ENCODE assay signal across 7 mouse cellular contexts in genomic region chr13:64248161-64248774, GRCm38 (mm10). TPM values are rescaled to one million over a fixed set of nuclear protein-coding genes. Genes with fewer than 3 reads are reported as not detected.
DNase-seq lines count a peak whose midpoint lies in the region; ATAC-seq and TF ChIP-seq lines count a peak whose summit lies in the region.

No protein-coding gene starts in this region.

- peak; percentile 92 for ATAC-seq in G1E (ENCODE audit: extremely low read depth, insufficient number of reproducible peaks, low FRiP score, poor library complexity, severe bottlenecking)
- ATAC-seq in forebrain, embryonic 15.5 days (replicated peaks), result peak; percentile 55
- ATAC-seq in hindbrain, embryonic 13.5 days (ENCODE audit: low FRiP score), result peak; percentile 83
- ATAC-seq in midbrain, postnatal 0 days (ENCODE audit: low FRiP score), result peak; percentile 31; the same call in 1 of the 2 replicates

- no peaks in the 10 kb centered on the region for H3K9me3 ChIP-seq in G1E (replicated peaks)
- H3K9me3 ChIP-seq in forebrain, embryonic 15.5 days, result no peaks in the 10 kb centered on the region
- H3K9me3 ChIP-seq in hindbrain, embryonic 13.5 days, result no peaks in the 10 kb centered on the region
- H3K9me3 ChIP-seq in midbrain, postnatal 0 days (ENCODE audit: low read length), result no peaks in the 10 kb centered on the region

- H3K79me2 ChIP-seq in liver, adult 2 months (ENCODE audit: control insufficient read depth, insufficient read depth, low read length), result peaks cover 2% of the 10 kb centered on the region; the same call in 1 of the 2 replicates

- no peaks in the 10 kb centered on the region for H3K36me3 ChIP-seq in G1E (replicated peaks)
- no peaks in the 10 kb centered on the region for H3K36me3 ChIP-seq in forebrain, embryonic 15.5 days
- no peaks in the 10 kb centered on the region for H3K36me3 ChIP-seq in hindbrain, embryonic 13.5 days
- H3K36me3 ChIP-seq in liver, adult 2 months (ENCODE audit: control insufficient read depth, insufficient read depth, low read length), result peaks cover 12% of the 10 kb centered on the region
- H3K36me3 ChIP-seq in midbrain, postnatal 0 days (ENCODE audit: insufficient read depth, low read length), result no peaks in the 10 kb centered on the region

- peaks cover 25% of the 10 kb centered on the region for H3K4me1 ChIP-seq in G1E (ENCODE audit: insufficient read depth, low read depth, low read length)
- H3K4me1 ChIP-seq in forebrain, embryonic 15.5 days, result peaks cover 7% of the 10 kb centered on the region
- H3K4me1 ChIP-seq in hindbrain, embryonic 13.5 days (replicated peaks), result peaks cover 11% of the 10 kb centered on the region
- H3K4me1 ChIP-seq in liver, adult 2 months (ENCODE audit: control insufficient read depth, insufficient read depth, low read length), result peaks cover 13% of the 10 kb centered on the region
- H3K4me1 ChIP-seq in midbrain, postnatal 0 days (ENCODE audit: insufficient read depth, low read length), result 0 out of 2 replicates have a peak, but pooled peaks cover 3% of the 10 kb centered on the region

- DNase-seq in G1E (ENCODE audit: low spot score), result peak; percentile 58
- DNase-seq in adrenal gland, postnatal 4 days (ENCODE audit: low spot score in 2 of 2), result peak; percentile 23 to 42
- peak; percentile 92 for DNase-seq in liver, adult 2 months (ENCODE audit: extremely low read depth, low read depth, low spot score)
- DNase-seq in midbrain, postnatal 0 days (ENCODE audit: low spot score), result no peak
- peak; percentile 52 to 63 for DNase-seq in thymus, adult 18-20 months

- peak overlapping the region; percentile 73 for H3K4me2 ChIP-seq in forebrain, embryonic 15.5 days (replicated peaks)
- H3K4me2 ChIP-seq in hindbrain, embryonic 13.5 days, result peak overlapping the region; percentile 91
- H3K4me2 ChIP-seq in midbrain, postnatal 0 days (ENCODE audit: low read depth, low read length, poor library complexity, severe bottlenecking), result peak overlapping the region; percentile 58

- peaks cover 6% of the 10 kb centered on the region; the same call in 1 of the 2 replicates for H3K27me3 ChIP-seq in G1E (ENCODE audit: insufficient read depth, low read length)
- no peaks in the 10 kb centered on the region for H3K27me3 ChIP-seq in forebrain, embryonic 15.5 days
- peaks cover 10% of the 10 kb centered on the region; the same call in 1 of the 2 replicates for H3K27me3 ChIP-seq in hindbrain, embryonic 13.5 days
- no peaks in the 10 kb centered on the region for H3K27me3 ChIP-seq in liver, adult 2 months (ENCODE audit: control insufficient read depth, insufficient read depth, low read length)
- 0 out of 2 replicates have a peak, but pooled peaks cover 5% of the 10 kb centered on the region for H3K27me3 ChIP-seq in midbrain, postnatal 0 days (ENCODE audit: insufficient read depth, low read length)

- peak overlapping the region; percentile 70 for H3K4me3 ChIP-seq in G1E (ENCODE audit: low read depth, low read length)
- peak overlapping the region; percentile 41 for H3K4me3 ChIP-seq in forebrain, embryonic 15.5 days
- H3K4me3 ChIP-seq in hindbrain, embryonic 13.5 days, result peak overlapping the region; percentile 48
- peak overlapping the region; percentile 85 for H3K4me3 ChIP-seq in liver, adult 2 months (ENCODE audit: insufficient read depth, low read depth, low read length)
- peak overlapping the region; percentile 34 for H3K4me3 ChIP-seq in midbrain, postnatal 0 days (ENCODE audit: low read depth, low read length)

- no peak for TF ChIP-seq CTCF in G1E (IDR thresholded peaks at IDR 0.05; ENCODE audit: low read depth, low read length)
- TF ChIP-seq CTCF in liver, adult 2 months (IDR thresholded peaks at IDR 0.05; ENCODE audit: low read depth, low read length), result no peak
- no peak for TF ChIP-seq CTCF in midbrain, postnatal 0 days (IDR thresholded peaks at IDR 0.05)

- H3K9ac ChIP-seq in forebrain, embryonic 15.5 days (replicated peaks), result peak overlapping the region; percentile 36
- peak overlapping the region; percentile 72 for H3K9ac ChIP-seq in hindbrain, embryonic 13.5 days
- H3K9ac ChIP-seq in liver, adult 2 months (ENCODE audit: low read depth, low read length), result peak overlapping the region; percentile 82
- no peak overlapping the region for H3K9ac ChIP-seq in midbrain, postnatal 0 days (replicated peaks; ENCODE audit: low read length, poor library complexity, severe bottlenecking)

- H3K27ac ChIP-seq in forebrain, embryonic 15.5 days (replicated peaks), result no peak overlapping the region
- no peak overlapping the region for H3K27ac ChIP-seq in hindbrain, embryonic 13.5 days
- H3K27ac ChIP-seq in liver, adult 2 months (replicated peaks; ENCODE audit: insufficient read depth, low read depth, low read length), result peak overlapping the region; percentile 98
- H3K27ac ChIP-seq in midbrain, postnatal 0 days (ENCODE audit: low read depth, low read length), result no peak overlapping the region

- WGBS in forebrain, embryonic 15.5 days, result 2% methylated on average over 24 of the region's 24 CpGs
- WGBS in hindbrain, embryonic 13.5 days, result 2% methylated on average over 24 of the region's 24 CpGs
- under 1% methylated on average over 24 of the region's 24 CpGs for WGBS in liver, adult 2 months
- 3% methylated on average over 24 of the region's 24 CpGs for WGBS in midbrain, postnatal 0 days

- TF ChIP-seq POLR2A in liver, adult 2 months (IDR thresholded peaks at IDR 0.05; ENCODE audit: extremely low read depth, insufficient read depth, low read length), result 0 out of 2 replicates have a peak, but pooled peaks have one; percentile 28

RNA-seq across cellular contexts. Expression of gene Cdc14b, which starts 26.8 kb away (rescaled TPM):
- total RNA-seq in G1E (2014; fragmentation: Nextera tagmentation) (1.9 and 4.1 TPM in 2 replicates), G1E (2017) (2.0 and 2.3 TPM in 2 replicates)
- 0.09 and 0.13 TPM in 2 replicates for polyA plus RNA-seq in G1E (2012)
- total RNA-seq in adrenal gland, postnatal 4 days (2021), result 10 to 100 TPM; 11.0 to 11.5 TPM
- 2.8 and 3.0 TPM in 2 replicates for polyA plus RNA-seq in forebrain, embryonic 15.5 days (2015; fragmentation: Nextera tagmentation; extraction: Ambion mirVana)
- polyA plus RNA-seq in hindbrain, embryonic 13.5 days (2015; fragmentation: Nextera tagmentation; extraction: Ambion mirVana), result 4.2 and 4.3 TPM in 2 replicates
- total RNA-seq in liver, adult 2 months (2014; rRNA removed), result 31.7 and 35.8 TPM in 2 replicates
- 6.7 and 7.6 TPM in 2 replicates for polyA plus RNA-seq in liver, adult 2 months (2012; rRNA removed)
- 4.2 and 4.6 TPM in 2 replicates for total RNA-seq in midbrain, postnatal 0 days (2014; rRNA removed)
- polyA plus RNA-seq in midbrain, postnatal 0 days (2015; fragmentation: Nextera tagmentation; extraction: Ambion mirVana), result 0.72 and 1.2 TPM in 2 replicates

Comparison
In these comparisons a context has a peak if more than half of its experiments do, and no peak if none do; other contexts are left out.
1. ATAC-seq: peak in every context shown above with its lines; median percentile 92 in G1E; 83 in hindbrain, embryonic 13.5 days; 55 in forebrain, embryonic 15.5 days; 31 in midbrain, postnatal 0 days.
2. H3K4me3 ChIP-seq: peak in every context shown above with its lines; median percentile 85 in liver, adult 2 months; 70 in G1E; 48 in hindbrain, embryonic 13.5 days; 41 in forebrain, embryonic 15.5 days; 34 in midbrain, postnatal 0 days.